Mouse (Mus musculus) left cerebral cortex, postnatal 14 days (tissue): ENCODE data around the gene Fzd10. TPM values are rescaled to one million over a fixed set of nuclear protein-coding genes. Genes with fewer than 3 reads are reported as not detected.

Experiments
- total RNA-seq, 2 experiments: library from RNA; stranded (reverse); gene quantifications; 2 replicates each; pipeline ENCODE4 v1.2.3; 2021

Gene Fzd10
- total RNA-seq, 2 experiments from 2014 or later, result 6.3 to 9.5 TPM

Other genes with a start within 250 kb of the Fzd10 start
- 10 to 100 TPM; 42.1 to 47.8 TPM for gene Tmem132d, start 167.8 kb upstream of the Fzd10 start, total RNA-seq
- gene Piwil1, start 101.7 kb downstream of the Fzd10 start, total RNA-seq, result under 1 TPM in 1 of 2 experiments, not detected in 1; 0.13 TPM